Mouse (Mus musculus) lung, adult 2 months (tissue): ENCODE measurements around the gene Rfc3.

ENCODE experiments used
- CTCF ChIP-seq: fragments of 200-500 bp; IDR thresholded peaks from 2 replicates; pipeline ENCODE4 v1.5.1; 2011; ENCODE audit warnings: mild to moderate bottlenecking, low read length, control low read depth; ENCODE audit not compliant: insufficient read depth
- POLR2A ChIP-seq: fragments of 200-500 bp; IDR thresholded peaks from 2 replicates; pipeline ENCODE4 v1.6.1; 2011; ENCODE audit warnings: low read depth, mild to moderate bottlenecking, control low read depth, low read length, borderline replicate concordance; ENCODE audit errors: extremely low read depth

- no peak for TF ChIP-seq POLR2A
- TF ChIP-seq CTCF: no peak
These were observed 356 bp upstream of the Rfc3 start for GRCm38 (mm10) chr5:151651411-151651784.
